Mouse (Mus musculus): ENCODE results near the gene Dennd4c. TPM values are rescaled to one million over a fixed set of nuclear protein-coding genes. Genes with fewer than 3 reads are reported as not detected.

Dennd4c gene
- total and polyA plus RNA-seq, 3 experiments, result 3.2 to 33.3 (median 30.3) TPM

- H3K36me3 ChIP-seq (replicated peaks), result peaks cover 56% of the 10 kb centered on the region
Observed at GRCm38 (mm10) chr4:86845384-86845783, 97.0 kb downstream of the Dennd4c start.

GRCm38 (mm10) chr4:86847246-86847645, 98.9 kb downstream of the Dennd4c start:
- ATAC-seq (ENCODE audit: extremely low read depth, insufficient number of reproducible peaks, low FRiP score, poor library complexity, severe bottlenecking) (no peak), DNase-seq (ENCODE audit: low spot score) (no peak)
- peaks cover 56% of the 10 kb centered on the region for H3K36me3 ChIP-seq (replicated peaks)
- no peaks in the 10 kb centered on the region for H3K9me3 ChIP-seq (replicated peaks)
- no peak overlapping the region for H3K4me3 ChIP-seq (ENCODE audit: low read depth, low read length)
- no peaks in the 10 kb centered on the region for H3K4me1 ChIP-seq (ENCODE audit: insufficient read depth, low read depth, low read length)
- H3K27me3 ChIP-seq (ENCODE audit: insufficient read depth, low read length), result no peaks in the 10 kb centered on the region
- TF ChIP-seq CTCF (IDR thresholded peaks at IDR 0.05; ENCODE audit: low read depth, low read length) (no peak), GATA2 (IDR thresholded peaks at IDR 0.05; ENCODE audit: borderline replicate concordance, low read depth, low read length) (no peak), TAL1 (conservative IDR thresholded peaks at IDR 0.05; ENCODE audit: low read depth, low read length) (no peak), POLR2AphosphoS5 (IDR thresholded peaks at IDR 0.05; ENCODE audit: insufficient replicate concordance, low read depth, low read length) (no peak), GATA1 (IDR thresholded peaks at IDR 0.05; ENCODE audit: borderline replicate concordance, low read length) (no peak)

More at GRCm38 (mm10) chr4:86845384-86845783, 97.0 kb downstream of the Dennd4c start:
- TF ChIP-seq CTCF (IDR thresholded peaks at IDR 0.05; ENCODE audit: low read depth, low read length) (no peak), GATA1 (IDR thresholded peaks at IDR 0.05; ENCODE audit: borderline replicate concordance, low read length) (no peak), POLR2AphosphoS5 (IDR thresholded peaks at IDR 0.05; ENCODE audit: insufficient replicate concordance, low read depth, low read length) (no peak), GATA2 (IDR thresholded peaks at IDR 0.05; ENCODE audit: borderline replicate concordance, low read depth, low read length) (no peak), TAL1 (conservative IDR thresholded peaks at IDR 0.05; ENCODE audit: low read depth, low read length) (no peak)
- no peaks in the 10 kb centered on the region for H3K9me3 ChIP-seq (replicated peaks)
- H3K27me3 ChIP-seq (ENCODE audit: insufficient read depth, low read length), result no peaks in the 10 kb centered on the region
- no peak overlapping the region for H3K4me3 ChIP-seq (ENCODE audit: low read depth, low read length)
- no peaks in the 10 kb centered on the region for H3K4me1 ChIP-seq (ENCODE audit: insufficient read depth, low read depth, low read length)
- no peak for DNase-seq (ENCODE audit: low spot score)
- ATAC-seq (ENCODE audit: extremely low read depth, insufficient number of reproducible peaks, low FRiP score, poor library complexity, severe bottlenecking), result no peak

GRCm38 (mm10) chr4:86851331-86851730, 103.0 kb downstream of the Dennd4c start:
- Histone ChIP-seq H3K4me3 (ENCODE audit: low read depth, low read length) (no peak overlapping the region), H3K9me3 (replicated peaks) (no peaks in the 10 kb centered on the region), H3K36me3 (replicated peaks) (peaks cover 58% of the 10 kb centered on the region), H3K4me1 (ENCODE audit: insufficient read depth, low read depth, low read length) (peaks cover 20% of the 10 kb centered on the region), H3K27me3 (ENCODE audit: insufficient read depth, low read length) (no peaks in the 10 kb centered on the region)
- DNase-seq (ENCODE audit: low spot score), result no peak
- no peak for ATAC-seq (ENCODE audit: extremely low read depth, insufficient number of reproducible peaks, low FRiP score, poor library complexity, severe bottlenecking)
- TF ChIP-seq GATA1 (IDR thresholded peaks at IDR 0.05; ENCODE audit: borderline replicate concordance, low read length) (no peak), POLR2AphosphoS5 (IDR thresholded peaks at IDR 0.05; ENCODE audit: insufficient replicate concordance, low read depth, low read length) (no peak), TAL1 (conservative IDR thresholded peaks at IDR 0.05; ENCODE audit: low read depth, low read length) (no peak), CTCF (IDR thresholded peaks at IDR 0.05; ENCODE audit: low read depth, low read length) (no peak), GATA2 (IDR thresholded peaks at IDR 0.05; ENCODE audit: borderline replicate concordance, low read depth, low read length) (no peak)

- ATAC-seq (ENCODE audit: extremely low read depth, insufficient number of reproducible peaks, low FRiP score, poor library complexity, severe bottlenecking) (no peak), DNase-seq (ENCODE audit: low spot score) (no peak)
- no peak overlapping the region for H3K4me3 ChIP-seq (ENCODE audit: low read depth, low read length)
- H3K9me3 ChIP-seq (replicated peaks), result no peaks in the 10 kb centered on the region
- H3K4me1 ChIP-seq (ENCODE audit: insufficient read depth, low read depth, low read length), result peaks cover 20% of the 10 kb centered on the region
- H3K36me3 ChIP-seq (replicated peaks), result peaks cover 60% of the 10 kb centered on the region
- no peaks in the 10 kb centered on the region for H3K27me3 ChIP-seq (ENCODE audit: insufficient read depth, low read length)
- TF ChIP-seq POLR2AphosphoS5 (IDR thresholded peaks at IDR 0.05; ENCODE audit: insufficient replicate concordance, low read depth, low read length) (no peak; the same call in 1 of the 2 replicates), GATA1 (IDR thresholded peaks at IDR 0.05; ENCODE audit: borderline replicate concordance, low read length) (no peak), TAL1 (conservative IDR thresholded peaks at IDR 0.05; ENCODE audit: low read depth, low read length) (no peak), GATA2 (IDR thresholded peaks at IDR 0.05; ENCODE audit: borderline replicate concordance, low read depth, low read length) (no peak), CTCF (IDR thresholded peaks at IDR 0.05; ENCODE audit: low read depth, low read length) (no peak)
Observed at GRCm38 (mm10) chr4:86852018-86852417, 103.7 kb downstream of the Dennd4c start.

- no peak for DNase-seq (ENCODE audit: low spot score)
- no peak overlapping the region for H3K4me3 ChIP-seq (ENCODE audit: low read depth, low read length)
- H3K4me1 ChIP-seq (ENCODE audit: insufficient read depth, low read depth, low read length), result peaks cover 20% of the 10 kb centered on the region
- H3K36me3 ChIP-seq (replicated peaks), result peaks cover 52% of the 10 kb centered on the region
- H3K27me3 ChIP-seq (ENCODE audit: insufficient read depth, low read length), result no peaks in the 10 kb centered on the region
- ATAC-seq (ENCODE audit: extremely low read depth, insufficient number of reproducible peaks, low FRiP score, poor library complexity, severe bottlenecking), result 0 out of 2 replicates have a peak, but pooled peaks have one; percentile 1
- no peaks in the 10 kb centered on the region for H3K9me3 ChIP-seq (replicated peaks)
- TF ChIP-seq CTCF (IDR thresholded peaks at IDR 0.05; ENCODE audit: low read depth, low read length) (no peak), TAL1 (conservative IDR thresholded peaks at IDR 0.05; ENCODE audit: low read depth, low read length) (no peak), GATA2 (IDR thresholded peaks at IDR 0.05; ENCODE audit: borderline replicate concordance, low read depth, low read length) (no peak), GATA1 (IDR thresholded peaks at IDR 0.05; ENCODE audit: borderline replicate concordance, low read length) (no peak), POLR2AphosphoS5 (IDR thresholded peaks at IDR 0.05; ENCODE audit: insufficient replicate concordance, low read depth, low read length) (peak; percentile 78; the same call in 1 of the 2 replicates)
Observed at GRCm38 (mm10) chr4:86852813-86853590, 104.6 kb downstream of the Dennd4c start.

- TF ChIP-seq TAL1 (conservative IDR thresholded peaks at IDR 0.05; ENCODE audit: low read depth, low read length) (no peak), CTCF (IDR thresholded peaks at IDR 0.05; ENCODE audit: low read depth, low read length) (no peak), POLR2AphosphoS5 (IDR thresholded peaks at IDR 0.05; ENCODE audit: insufficient replicate concordance, low read depth, low read length) (no peak), GATA2 (IDR thresholded peaks at IDR 0.05; ENCODE audit: borderline replicate concordance, low read depth, low read length) (no peak), GATA1 (IDR thresholded peaks at IDR 0.05; ENCODE audit: borderline replicate concordance, low read length) (no peak)
- Histone ChIP-seq H3K36me3 (replicated peaks) (peaks cover 53% of the 10 kb centered on the region), H3K27me3 (ENCODE audit: insufficient read depth, low read length) (no peaks in the 10 kb centered on the region), H3K4me3 (ENCODE audit: low read depth, low read length) (peak overlapping the region; percentile 93), H3K4me1 (ENCODE audit: insufficient read depth, low read depth, low read length) (peaks cover 29% of the 10 kb centered on the region), H3K9me3 (replicated peaks) (no peaks in the 10 kb centered on the region)
- ATAC-seq (ENCODE audit: extremely low read depth, insufficient number of reproducible peaks, low FRiP score, poor library complexity, severe bottlenecking), result no peak
- DNase-seq (ENCODE audit: low spot score), result no peak
Observed at GRCm38 (mm10) chr4:86856304-86857112, 108.2 kb downstream of the Dennd4c start.

Data from G1E (cell line).